Mouse (Mus musculus) forebrain, embryonic 14.5 days (tissue): Measurements from ENCODE around the gene Pbrm1. TPM values are rescaled to one million over a fixed set of nuclear protein-coding genes. Genes with fewer than 3 reads are reported as not detected.

Experiments
- ATAC-seq: fragments of 200-750 bp; cut with Nextera tagmentation; 2 replicates; pipeline ENCODE4 v1.8.0; 2017; ENCODE audit warnings: mild to moderate bottlenecking, moderate library complexity
- DNase-seq: peaks from one replicate; pipeline ENCODE4 v3.0.0-alpha.2; 2015; ENCODE audit warnings: low spot score
- H3K27ac ChIP-seq: fragments of 300-500 bp; sonication (generic); 2 replicates; pipeline ENCODE4 v1.5.1; 2014; ENCODE audit warnings: low read depth, mild to moderate bottlenecking, control low read depth, low read length, moderate library complexity
- H3K27me3 ChIP-seq: fragments of 300-500 bp; sonication (generic); replicated peaks from 2 replicates; pipeline ENCODE4 v1.6.1; 2014; ENCODE audit warnings: low read length, control low read depth, mixed read lengths; ENCODE audit not compliant: control insufficient read depth, insufficient read depth
- H3K36me3 ChIP-seq: fragments of 300-500 bp; sonication (generic); 2 replicates; pipeline ENCODE4 v1.6.1; 2014; ENCODE audit warnings: low read length, control low read depth; ENCODE audit not compliant: control insufficient read depth, insufficient read depth
- H3K4me1 ChIP-seq: fragments of 300-500 bp; sonication (generic); 2 replicates; pipeline ENCODE4 v1.6.1; 2014; ENCODE audit warnings: antibody characterized with exemption, low read length, control low read depth; ENCODE audit not compliant: control insufficient read depth, insufficient read depth
- H3K4me2 ChIP-seq: fragments of 300-500 bp; sonication (generic); 2 replicates; pipeline ENCODE4 v1.6.1; 2014; ENCODE audit warnings: mild to moderate bottlenecking, control low read depth, low read length
- H3K4me3 ChIP-seq: fragments of 300-500 bp; sonication (generic); 2 replicates; pipeline ENCODE4 v1.5.1; 2014; ENCODE audit warnings: low read depth, low read length, control low read depth
- H3K9ac ChIP-seq: fragments of 300-500 bp; sonication (generic); 2 replicates; pipeline ENCODE4 v1.6.1; 2014; ENCODE audit warnings: mild to moderate bottlenecking, low read length, control low read depth, moderate library complexity
- H3K9me3 ChIP-seq: fragments of 300-500 bp; sonication (generic); replicated peaks from 2 replicates; pipeline ENCODE4 v1.6.1; 2016; ENCODE audit warnings: low read length, control low read depth, mixed read lengths; ENCODE audit not compliant: control insufficient read depth
- WGBS: fragments of 180-500 bp; shearing (Covaris S2); extraction: QIAGEN DNeasy Blood & Tissue Kit; methylation state at CpG from one replicate; pipeline ENCODE4 v1.1.7; 2014; 5-methylcytosine and 5-hydroxymethylcytosine counted together
- polyA plus RNA-seq: library from polyadenylated mRNA; unstranded; fragments of >200 nt; fragmentation: Nextera tagmentation; extraction: Ambion mirVana; gene quantifications from 2 replicates; pipeline ENCODE4 v1.2.1, GENCODE M21; 2014

Pbrm1 gene
- polyA plus RNA-seq, 1 experiment from 2014 or later: 103 TPM

- Histone ChIP-seq H3K9ac (peak overlapping the region; percentile 29; the same call in 1 of the 2 replicates), H3K4me1 (peaks cover 37% of the 10 kb centered on the region), H3K9me3 (no peaks in the 10 kb centered on the region), H3K4me2 (peak overlapping the region; percentile 68), H3K4me3 (peak overlapping the region; percentile 81), H3K27ac (peak overlapping the region; percentile 82), H3K27me3 (no peaks in the 10 kb centered on the region), H3K36me3 (no peaks in the 10 kb centered on the region)
- DNase-seq (peak; percentile 20), ATAC-seq (no peak)
- WGBS: 66% methylated on average over 15 of the region's 15 CpGs
Measured at GRCm38 (mm10) chr14:31129326-31130235, 110.6 kb downstream of the Pbrm1 start.

GRCm38 (mm10) chr14:31130236-31131220, 111.6 kb downstream of the Pbrm1 start, which contains the start of gene Nt5dc2:
Gene Nt5dc2, plus strand, starts transcription at chr14:31131053.
- H3K4me3 ChIP-seq: peak within 1 kb of the TSS; percentile 81
- H3K36me3 ChIP-seq: peaks cover 7% of the 10 kb centered on the region
- ATAC-seq (peak; percentile 77), DNase-seq (peak; percentile 95)
- H3K9ac ChIP-seq: peak within 1 kb of the TSS; percentile 90
- H3K4me1 ChIP-seq: peaks cover 38% of the 10 kb centered on the region
- H3K9me3 ChIP-seq: no peaks in the 10 kb centered on the region
- 3% methylated on average over 44 of the region's 63 CpGs for WGBS
- no peaks in the 10 kb centered on the region for H3K27me3 ChIP-seq
- H3K4me2 ChIP-seq: peak within 1 kb of the TSS; percentile 68
- H3K27ac ChIP-seq: peak within 1 kb of the TSS; percentile 82

- under 1% methylated on average over 37 of the region's 43 CpGs for WGBS
- Histone ChIP-seq H3K9ac (peak overlapping the region; percentile 90), H3K4me1 (peaks cover 38% of the 10 kb centered on the region), H3K4me2 (peak overlapping the region; percentile 68), H3K27me3 (no peaks in the 10 kb centered on the region), H3K27ac (peak overlapping the region; percentile 82), H3K9me3 (no peaks in the 10 kb centered on the region), H3K4me3 (peak overlapping the region; percentile 81), H3K36me3 (peaks cover 16% of the 10 kb centered on the region)
- ATAC-seq (peak; percentile 10), DNase-seq (peak; percentile 36)
Measured at GRCm38 (mm10) chr14:31131272-31131821, 112.4 kb downstream of the Pbrm1 start.

GRCm38 (mm10) chr14:31132031-31132430, 113.1 kb downstream of the Pbrm1 start:
- H3K27me3 ChIP-seq: no peaks in the 10 kb centered on the region
- DNase-seq (peak; percentile 8), ATAC-seq (no peak)
- H3K36me3 ChIP-seq: peaks cover 22% of the 10 kb centered on the region
- H3K27ac ChIP-seq: no peak overlapping the region
- H3K4me3 ChIP-seq: peak overlapping the region; percentile 81
- 9% methylated on average over 6 of the region's 6 CpGs for WGBS
- peak overlapping the region; percentile 68 for H3K4me2 ChIP-seq
- H3K9me3 ChIP-seq: no peaks in the 10 kb centered on the region
- H3K9ac ChIP-seq: peak overlapping the region; percentile 90
- H3K4me1 ChIP-seq: peaks cover 38% of the 10 kb centered on the region

GRCm38 (mm10) chr14:31132491-31132975, 113.6 kb downstream of the Pbrm1 start:
- peaks cover 33% of the 10 kb centered on the region for H3K4me1 ChIP-seq
- ATAC-seq (no peak), DNase-seq (no peak)
- H3K9ac ChIP-seq: peak overlapping the region; percentile 90; the same call in 1 of the 2 replicates
- H3K27ac ChIP-seq: no peak overlapping the region
- peaks cover 27% of the 10 kb centered on the region for H3K36me3 ChIP-seq
- WGBS: 89% methylated on average over 7 of the region's 7 CpGs
- H3K4me3 ChIP-seq: peak overlapping the region; percentile 81
- H3K27me3 ChIP-seq: no peaks in the 10 kb centered on the region
- no peaks in the 10 kb centered on the region for H3K9me3 ChIP-seq
- H3K4me2 ChIP-seq: peak overlapping the region; percentile 68

GRCm38 (mm10) chr14:31133023-31133665, 114.2 kb downstream of the Pbrm1 start:
- peak; percentile 42 for DNase-seq
- H3K4me1 ChIP-seq: peaks cover 31% of the 10 kb centered on the region
- H3K36me3 ChIP-seq: peaks cover 33% of the 10 kb centered on the region
- H3K9ac ChIP-seq: no peak overlapping the region
- no peaks in the 10 kb centered on the region for H3K9me3 ChIP-seq
- WGBS: 73% methylated on average over 11 of the region's 11 CpGs
- ATAC-seq: no peak
- peak overlapping the region; percentile 45 for H3K27ac ChIP-seq
- no peaks in the 10 kb centered on the region for H3K27me3 ChIP-seq
- peak overlapping the region; percentile 4; the same call in 1 of the 2 replicates for H3K4me3 ChIP-seq
- H3K4me2 ChIP-seq: peak overlapping the region; percentile 68

- ATAC-seq (peak; percentile 10; the same call in 1 of the 2 replicates), DNase-seq (peak; percentile 84)
- Histone ChIP-seq H3K9ac (no peak overlapping the region), H3K4me1 (peaks cover 31% of the 10 kb centered on the region), H3K4me3 (no peak overlapping the region), H3K27me3 (no peaks in the 10 kb centered on the region), H3K27ac (peak overlapping the region; percentile 45), H3K4me2 (peak overlapping the region; percentile 68; the same call in 1 of the 2 replicates), H3K9me3 (no peaks in the 10 kb centered on the region), H3K36me3 (peaks cover 45% of the 10 kb centered on the region)
- 70% methylated on average over 25 of the region's 25 CpGs for WGBS
Measured at GRCm38 (mm10) chr14:31134015-31135000, 115.4 kb downstream of the Pbrm1 start.
